Mouse (Mus musculus): ENCODE data around the gene Sult4a1.

GRCm38 (mm10) chr15:84105924-84106500 lies 458 bp upstream of the Sult4a1 start:
- no peak for TF ChIP-seq EP300 (IDR thresholded peaks at IDR 0.05; ENCODE audit: low read depth)
- TF ChIP-seq CTCF (IDR thresholded peaks at IDR 0.05; ENCODE audit: low read depth) = no peak
